Mouse (Mus musculus): Measurements from ENCODE around the gene Anxa8. TPM values are rescaled to one million over a fixed set of nuclear protein-coding genes. Genes with fewer than 3 reads are reported as not detected.

Anxa8 gene
- not detected in 2 replicates for total RNA-seq (2014; fragmentation: Nextera tagmentation)
- total RNA-seq (2017) = not detected in 2 replicates

DNA sequence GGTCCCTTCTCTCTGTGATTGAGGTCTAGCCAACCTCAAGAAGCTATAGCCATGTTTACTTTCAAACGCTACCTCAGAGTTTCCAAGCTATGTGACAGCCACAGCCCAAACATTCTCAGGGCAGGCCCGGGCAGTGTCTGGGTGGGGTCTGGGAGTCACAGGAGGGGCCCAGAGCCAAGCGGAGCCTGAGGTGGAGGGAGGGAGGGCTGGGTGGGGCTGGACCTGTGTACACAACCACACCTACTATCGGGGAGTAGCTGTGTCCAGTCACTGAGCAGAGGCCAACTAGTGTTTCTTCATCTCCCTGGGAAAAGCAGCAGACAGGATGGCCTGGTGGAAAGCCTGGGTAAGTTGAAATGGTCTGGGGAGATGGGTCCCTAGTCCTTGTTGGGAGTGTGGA is at the start of gene Anxa8:
Gene Anxa8 (plus strand): TSS at position 251 of the 400 bp plus-strand sequence.
- no peak for ATAC-seq (replicated peaks; ENCODE audit: low FRiP score, low TSS enrichment, poor library complexity, severe bottlenecking)

DNA sequence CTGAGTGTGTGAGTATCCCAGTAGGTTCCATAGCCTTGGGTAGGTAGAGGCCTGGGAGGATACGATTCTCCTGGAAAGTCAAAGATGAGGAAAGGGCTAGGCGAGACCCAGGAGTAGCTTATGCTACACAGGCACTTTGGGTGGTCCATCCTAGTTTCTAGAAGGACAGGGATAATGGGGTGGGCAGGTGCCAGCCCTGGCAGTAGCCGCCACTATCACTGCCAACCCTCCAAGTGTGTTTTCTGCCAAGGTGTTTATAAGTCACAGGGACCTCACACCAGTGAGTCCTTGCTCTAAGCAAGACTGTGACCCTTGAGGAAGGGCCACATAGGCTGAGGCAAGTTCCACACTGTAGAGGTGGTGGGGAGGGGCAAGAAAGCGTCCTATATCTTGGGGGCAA is 44.5 kb upstream of the Anxa8 start:
- no peak for ATAC-seq (replicated peaks; ENCODE audit: low FRiP score, low TSS enrichment, poor library complexity, severe bottlenecking)

DNA sequence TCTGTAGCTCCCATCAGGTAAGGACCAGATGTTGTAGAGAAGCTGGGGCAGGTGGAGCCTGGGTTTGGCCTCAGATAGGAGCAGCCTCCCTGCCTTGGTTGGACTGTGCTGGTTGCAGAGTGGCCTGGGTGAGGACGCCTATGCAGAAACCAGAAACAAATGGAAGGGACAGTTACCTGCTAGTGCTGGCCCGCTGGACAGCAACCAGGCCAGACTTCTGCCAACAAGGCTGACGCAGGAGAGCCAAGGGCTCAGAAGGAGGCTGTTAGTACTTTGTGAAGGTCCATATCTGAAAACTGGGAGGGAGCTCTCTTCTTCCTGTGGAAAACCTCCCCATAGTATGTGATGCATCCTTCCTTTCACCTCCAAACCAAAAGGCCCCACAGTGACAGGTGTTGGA is 42.4 kb upstream of the Anxa8 start:
- no peak for ATAC-seq (replicated peaks; ENCODE audit: low FRiP score, low TSS enrichment, poor library complexity, severe bottlenecking)

DNA sequence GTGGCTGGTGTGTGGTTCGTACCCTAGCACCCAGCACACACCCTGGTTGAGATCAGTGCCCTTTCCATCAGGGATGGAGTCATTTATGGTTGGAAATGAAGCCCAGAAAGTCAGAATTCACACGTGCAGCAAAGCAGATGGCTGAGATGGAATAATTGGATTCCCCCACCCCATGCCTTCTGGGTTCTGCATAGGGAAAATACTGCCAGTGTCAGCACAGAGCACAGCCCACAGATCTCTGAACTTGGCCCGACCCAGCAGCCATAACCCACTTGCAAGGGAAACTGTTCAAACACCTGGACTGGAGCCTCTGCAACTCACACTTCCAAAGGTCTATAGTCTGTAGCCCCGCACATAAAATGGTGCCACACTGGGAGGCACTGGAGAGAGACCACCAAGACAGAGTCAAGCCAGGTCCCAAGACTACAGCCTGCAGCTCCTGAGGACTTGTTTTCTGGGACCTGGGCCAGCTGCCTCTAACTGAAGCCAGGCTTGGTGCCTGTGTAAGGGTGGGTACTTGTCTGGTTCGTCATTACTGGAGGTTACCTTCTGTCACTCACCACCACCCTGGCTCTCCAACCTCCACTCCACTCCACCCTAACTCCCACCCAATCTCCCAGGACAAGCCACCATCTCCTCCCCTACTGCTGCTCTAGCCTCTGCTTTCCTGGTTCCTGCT is 35.5 kb upstream of the Anxa8 start:
- ATAC-seq (replicated peaks; ENCODE audit: low FRiP score, low TSS enrichment, poor library complexity, severe bottlenecking) = no peak

DNA sequence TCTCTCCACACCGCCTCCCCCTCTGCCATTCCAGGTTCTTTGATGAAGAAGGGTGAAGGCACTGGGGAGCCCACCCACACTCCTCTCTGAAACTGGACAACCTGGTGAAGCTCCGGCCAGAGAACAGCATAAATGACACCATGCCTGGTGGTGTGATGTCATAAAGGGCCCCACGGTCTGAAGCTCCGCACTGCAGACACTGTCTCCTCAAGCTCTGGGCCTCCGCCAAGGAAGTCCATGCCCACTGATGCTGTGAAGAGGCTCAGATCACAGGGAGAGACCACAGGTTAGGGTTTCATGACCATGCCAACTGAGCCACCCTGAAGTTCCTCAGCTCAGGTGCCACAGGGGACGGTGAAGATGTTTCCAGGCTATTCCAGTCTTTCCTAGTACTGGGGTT is 33.3 kb upstream of the Anxa8 start, which contains the start of gene Antxrl:
Gene Antxrl (plus strand): TSS at position 192 of the 400 bp plus-strand sequence.
- ATAC-seq (replicated peaks; ENCODE audit: low FRiP score, low TSS enrichment, poor library complexity, severe bottlenecking) = no peak

DNA sequence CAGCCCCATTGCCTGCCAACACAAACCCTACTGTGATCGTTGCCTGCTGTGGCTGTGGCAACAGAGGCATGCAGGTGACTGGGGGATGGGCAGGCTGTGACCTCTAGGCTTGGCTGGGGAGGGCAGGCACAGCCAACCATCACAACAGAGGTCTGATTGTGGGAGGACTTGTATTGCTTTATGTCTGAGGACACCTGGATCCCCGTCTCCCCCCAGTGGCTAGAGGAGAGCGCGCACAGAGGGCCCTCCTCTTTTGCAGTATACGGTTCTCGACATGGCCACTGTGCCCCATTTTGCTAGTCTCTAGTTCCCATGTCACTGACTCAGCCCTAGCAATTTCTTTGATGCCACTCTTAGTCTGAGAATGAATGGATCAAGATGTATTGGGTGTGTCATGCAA is 14.1 kb upstream of the Anxa8 start:
- ATAC-seq (replicated peaks; ENCODE audit: low FRiP score, low TSS enrichment, poor library complexity, severe bottlenecking) = no peak

DNA sequence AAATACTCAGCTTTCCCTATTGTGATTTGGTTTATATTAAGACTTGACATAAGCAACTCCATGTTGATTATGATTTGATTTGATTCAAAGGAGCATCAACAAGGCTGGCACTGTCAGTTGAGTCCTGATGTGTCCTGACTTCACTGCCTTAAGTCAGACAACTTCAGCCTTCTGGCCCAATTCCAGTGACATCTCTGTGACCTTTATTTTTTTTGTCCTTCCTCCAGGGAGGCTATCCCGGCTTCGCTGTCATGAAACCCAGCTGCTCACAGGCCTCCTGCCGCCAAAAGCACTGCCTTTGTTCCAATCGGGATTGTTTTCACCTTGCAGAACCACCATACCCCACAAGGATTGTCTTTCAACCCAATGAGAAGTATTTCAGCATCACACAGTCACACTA is 10.4 kb upstream of the Anxa8 start:
- ATAC-seq (replicated peaks; ENCODE audit: low FRiP score, low TSS enrichment, poor library complexity, severe bottlenecking) = no peak

DNA sequence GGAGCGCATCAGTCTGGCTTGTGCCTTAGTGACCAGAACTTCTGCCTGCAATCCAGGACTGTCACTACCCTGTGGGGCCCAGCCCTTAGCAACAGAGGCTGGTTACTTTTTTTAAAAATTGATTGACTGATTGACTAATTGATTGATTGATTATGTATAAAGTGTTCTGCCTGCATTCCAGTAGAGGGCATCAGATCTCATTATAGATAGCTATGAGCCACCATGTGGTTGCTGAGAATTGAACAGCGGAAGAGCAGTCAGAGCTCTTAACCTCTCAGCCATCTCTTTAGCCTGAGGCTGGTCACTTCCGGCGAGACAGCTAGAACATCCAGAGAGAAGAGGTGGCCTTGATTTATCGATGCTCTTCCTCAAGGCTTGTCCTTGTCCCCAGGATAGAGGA is 8.6 kb upstream of the Anxa8 start:
- no peak for ATAC-seq (replicated peaks; ENCODE audit: low FRiP score, low TSS enrichment, poor library complexity, severe bottlenecking)

DNA sequence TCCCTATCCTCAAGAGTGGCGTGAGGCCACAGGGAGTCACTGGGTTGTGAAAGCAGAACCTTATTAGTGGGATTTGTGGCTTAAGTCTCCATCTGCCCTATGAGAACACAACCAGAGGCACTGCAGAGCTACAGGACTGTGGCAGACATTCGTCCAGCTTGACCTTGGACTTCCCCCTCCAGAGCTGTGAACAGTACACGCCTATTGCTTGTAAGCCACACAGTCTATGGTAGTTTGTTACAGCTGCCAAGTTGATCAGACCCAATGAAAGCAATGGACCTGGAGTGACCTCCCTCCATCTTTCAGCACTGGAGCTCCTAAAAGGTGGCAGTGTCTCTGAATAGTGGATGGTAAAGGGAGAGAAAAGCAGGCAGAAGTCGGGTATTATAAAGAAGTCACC is 7.5 kb upstream of the Anxa8 start:
- ATAC-seq (replicated peaks; ENCODE audit: low FRiP score, low TSS enrichment, poor library complexity, severe bottlenecking) = no peak

DNA sequence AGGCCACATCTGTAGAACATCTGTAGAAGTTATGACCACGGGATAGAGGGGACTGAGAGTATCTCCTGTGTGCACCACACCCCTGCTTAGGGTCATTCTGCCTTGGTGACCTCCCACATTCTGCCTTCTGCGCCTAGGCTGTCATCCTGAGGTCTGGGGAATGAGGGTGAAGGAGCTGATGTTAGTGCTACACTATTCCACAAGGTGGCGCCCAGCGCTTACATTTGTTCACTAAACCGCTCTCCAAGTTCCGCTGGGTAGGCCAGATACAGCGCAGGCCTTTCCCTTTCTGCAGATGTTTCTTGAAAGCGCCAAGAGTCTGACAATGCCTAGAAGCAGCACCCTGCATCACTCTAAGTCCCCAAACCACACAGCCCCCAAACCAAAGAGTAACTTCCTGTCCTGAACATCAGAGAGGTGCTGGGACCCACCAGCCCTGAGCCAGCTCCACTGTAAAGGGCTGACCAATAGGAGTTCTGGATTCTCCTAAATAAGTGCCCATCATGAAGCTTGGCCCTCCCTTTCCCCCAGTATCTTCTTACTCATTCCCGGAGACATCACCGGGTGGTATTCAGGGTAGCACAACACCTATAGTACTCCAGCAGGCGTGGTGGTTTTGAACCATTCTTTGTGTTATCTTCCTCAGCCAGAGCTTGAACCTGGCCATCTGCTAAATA is 5.3 kb upstream of the Anxa8 start:
- ATAC-seq (replicated peaks; ENCODE audit: low FRiP score, low TSS enrichment, poor library complexity, severe bottlenecking) = peak; percentile 73

DNA sequence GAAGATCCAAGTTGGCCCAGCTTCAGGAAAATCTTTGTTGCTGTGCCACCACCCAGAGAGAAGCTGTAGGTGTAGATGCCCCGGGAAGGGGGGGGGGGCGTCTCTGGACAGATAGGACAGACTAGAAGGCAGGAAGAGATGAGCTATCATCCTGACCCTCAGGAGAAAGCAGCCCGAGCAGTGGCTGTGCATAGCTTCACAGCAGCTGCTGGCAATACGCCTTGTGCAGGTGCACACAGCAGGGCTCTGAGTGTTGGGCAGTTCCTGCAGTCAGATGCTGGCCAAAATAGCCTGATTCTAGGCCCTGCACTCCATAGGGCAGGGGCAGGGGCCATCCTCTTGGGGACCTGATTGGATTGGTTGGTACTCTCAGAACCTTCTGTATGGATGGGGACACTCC is 1.0 kb downstream of the Anxa8 start:
- no peak for ATAC-seq (replicated peaks; ENCODE audit: low FRiP score, low TSS enrichment, poor library complexity, severe bottlenecking)

DNA sequence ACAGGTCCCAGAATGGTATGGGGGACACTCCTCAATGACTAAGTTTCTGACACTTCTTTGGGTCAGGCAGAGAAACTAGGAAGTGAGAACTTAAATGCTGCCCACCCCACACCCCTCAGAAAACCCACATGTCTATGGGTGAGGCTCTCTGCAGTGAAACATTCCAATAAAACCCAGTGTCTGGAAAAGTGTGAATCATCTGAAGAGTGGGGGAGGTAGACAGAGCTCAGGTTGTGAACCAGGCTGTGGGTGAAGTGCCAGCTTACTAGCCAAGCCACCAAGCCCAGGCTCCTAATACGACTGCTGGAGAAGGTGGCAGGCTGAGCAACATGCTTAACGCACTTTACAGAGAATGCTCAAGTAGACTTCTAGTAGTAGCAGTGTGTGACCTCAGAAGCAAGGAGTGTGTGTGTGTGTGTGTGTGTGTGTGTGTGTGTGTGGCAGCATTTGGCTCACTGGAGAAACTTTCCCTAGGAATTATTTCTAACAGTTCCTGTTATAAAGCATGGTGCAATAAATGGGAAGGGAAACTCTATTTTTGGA is 2.1 kb downstream of the Anxa8 start:
- ATAC-seq (replicated peaks; ENCODE audit: low FRiP score, low TSS enrichment, poor library complexity, severe bottlenecking) = no peak

DNA sequence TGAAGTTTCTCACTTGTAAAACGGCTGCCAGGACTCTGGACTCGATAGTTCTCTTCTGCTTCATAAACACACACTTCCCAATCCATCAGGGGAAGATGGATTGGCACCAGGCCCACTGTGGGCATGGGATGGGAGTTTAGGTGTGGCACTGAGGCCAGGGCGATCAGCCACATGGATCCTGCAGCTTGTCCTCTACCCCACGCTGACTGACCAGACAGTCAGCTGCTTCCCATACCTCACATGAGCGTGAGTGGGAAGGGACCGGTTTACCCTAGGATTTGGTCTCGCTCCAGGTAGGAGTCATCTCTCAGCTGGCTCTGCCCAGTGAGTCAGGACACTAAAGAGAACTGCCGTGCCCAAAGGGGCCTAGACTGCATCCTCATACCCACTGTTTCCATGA is 4.0 kb downstream of the Anxa8 start:
- no peak for ATAC-seq (replicated peaks; ENCODE audit: low FRiP score, low TSS enrichment, poor library complexity, severe bottlenecking)

DNA sequence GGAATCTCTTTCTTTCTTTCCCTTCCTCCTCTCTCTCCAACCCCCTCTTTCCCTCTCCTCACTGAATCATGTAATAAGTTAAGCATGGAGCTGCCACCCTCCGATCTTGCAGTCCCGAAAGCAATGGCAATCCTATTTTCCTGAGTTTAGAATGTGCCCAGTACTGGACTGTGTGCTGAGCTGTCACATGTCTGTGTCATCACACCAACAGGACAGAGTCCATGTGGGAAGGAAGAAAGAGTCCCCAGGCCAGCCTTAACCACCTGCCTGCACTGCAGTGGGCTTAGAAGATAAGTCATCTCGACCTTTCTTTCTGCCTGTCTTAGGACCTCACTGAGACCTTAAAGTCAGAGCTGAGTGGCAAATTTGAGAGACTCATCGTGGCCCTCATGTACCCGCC is 5.7 kb downstream of the Anxa8 start:
- no peak for ATAC-seq (replicated peaks; ENCODE audit: low FRiP score, low TSS enrichment, poor library complexity, severe bottlenecking)

DNA sequence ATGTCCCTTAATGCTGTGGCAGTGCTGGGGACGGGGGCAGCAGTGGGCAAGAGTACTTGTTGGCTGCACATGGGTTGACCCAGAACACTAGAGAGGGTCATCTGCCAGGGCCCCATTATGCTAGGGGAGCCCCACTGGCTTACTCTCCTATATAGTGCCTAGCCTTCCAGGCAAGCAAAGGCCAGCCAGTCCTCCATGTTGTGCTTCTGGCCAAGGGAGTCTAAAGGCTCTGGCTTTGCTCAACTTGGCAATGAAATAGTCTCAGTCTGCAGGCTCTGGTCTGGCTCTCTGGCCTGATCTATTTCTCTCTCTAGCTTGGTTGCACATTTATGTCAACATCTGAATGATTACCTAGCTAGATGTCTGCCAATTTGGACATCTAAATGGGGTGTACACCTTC is 7.1 kb downstream of the Anxa8 start:
- ATAC-seq (replicated peaks; ENCODE audit: low FRiP score, low TSS enrichment, poor library complexity, severe bottlenecking) = no peak

DNA sequence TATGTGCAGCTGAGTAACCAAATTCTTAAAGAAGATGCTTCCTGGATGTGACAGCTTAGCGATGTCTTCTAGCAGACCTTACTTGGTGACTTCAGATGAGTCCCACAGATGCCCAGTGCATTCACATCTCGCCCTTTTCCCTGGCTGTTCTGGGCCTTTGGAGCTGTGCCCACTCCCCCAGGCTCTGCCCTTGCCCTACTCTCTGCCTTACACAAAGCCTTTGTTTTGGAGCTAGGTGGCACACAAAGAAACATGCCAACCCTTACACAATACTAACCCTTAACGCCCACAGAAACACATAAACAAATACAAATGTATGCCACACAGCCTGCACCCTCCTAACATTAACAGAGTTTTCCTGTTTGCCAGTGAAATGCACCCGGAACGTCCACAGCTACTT is 10.4 kb downstream of the Anxa8 start:
- ATAC-seq (replicated peaks; ENCODE audit: low FRiP score, low TSS enrichment, poor library complexity, severe bottlenecking) = no peak

DNA sequence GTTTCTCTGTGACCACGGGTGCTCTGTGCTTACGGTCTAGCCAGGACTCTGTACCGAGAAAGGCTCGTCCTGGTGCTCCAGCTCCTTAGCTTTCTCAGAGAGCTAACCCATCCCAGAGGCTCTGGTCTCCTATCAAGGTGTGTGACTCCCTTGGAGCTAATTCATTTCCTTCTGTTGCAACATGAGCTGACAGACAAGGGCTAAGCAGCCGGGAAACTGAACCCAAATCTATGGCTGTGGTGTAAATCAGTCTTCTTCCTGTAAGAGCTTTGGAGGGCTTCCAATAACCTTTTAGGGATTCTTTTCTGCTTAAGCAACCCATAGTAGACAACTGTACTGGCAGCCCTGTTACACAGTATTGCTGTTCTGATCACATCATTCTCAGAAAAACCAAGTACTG is 16.8 kb downstream of the Anxa8 start, which contains the start of gene A630023A22Rik:
Gene A630023A22Rik (minus strand): TSS at position 154 of the 400 bp plus-strand sequence.
- ATAC-seq (replicated peaks; ENCODE audit: low FRiP score, low TSS enrichment, poor library complexity, severe bottlenecking) = no peak

DNA sequence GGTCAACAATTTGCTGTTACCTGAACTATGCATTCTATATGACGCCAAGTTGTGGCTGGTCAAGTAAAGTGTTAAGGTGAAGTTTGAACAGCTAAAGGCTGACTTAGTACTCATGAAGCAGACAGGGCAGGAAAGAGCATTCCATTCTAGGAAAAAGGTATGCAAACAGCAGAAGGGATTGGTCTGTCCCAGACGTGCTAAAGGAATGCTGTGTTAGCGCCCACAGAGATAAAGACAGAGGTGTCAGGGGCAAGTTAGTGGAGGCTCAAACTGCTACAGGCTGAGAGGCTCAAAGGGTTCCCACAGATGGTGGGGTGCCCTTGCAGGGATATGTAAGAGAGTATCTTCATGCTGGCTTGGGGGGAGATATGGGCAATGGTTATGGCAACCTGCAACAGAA is 18.1 kb downstream of the Anxa8 start:
- ATAC-seq (replicated peaks; ENCODE audit: low FRiP score, low TSS enrichment, poor library complexity, severe bottlenecking) = no peak

DNA sequence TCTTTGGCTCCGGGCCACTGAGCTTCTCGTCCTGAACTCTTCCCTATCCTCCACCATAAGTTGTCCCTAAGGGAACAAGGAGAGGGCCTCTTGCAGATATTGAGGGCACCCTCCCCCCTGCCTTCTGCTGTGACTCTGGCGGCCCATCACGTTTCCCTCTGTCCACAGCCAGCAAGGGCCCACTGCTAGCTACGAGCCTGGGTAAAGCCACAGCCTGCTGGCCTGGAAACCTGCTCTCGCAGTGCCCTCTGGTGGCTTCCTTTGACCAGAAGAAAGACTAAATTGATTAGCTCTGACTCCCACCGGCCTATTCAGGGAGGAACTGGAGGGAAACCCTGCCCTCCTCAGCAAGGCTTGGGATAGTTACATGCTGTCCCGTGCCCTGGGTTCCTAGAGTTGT is 19.1 kb downstream of the Anxa8 start:
- peak; percentile 57; the same call in 1 of the 2 replicates for ATAC-seq (replicated peaks; ENCODE audit: low FRiP score, low TSS enrichment, poor library complexity, severe bottlenecking)

DNA sequence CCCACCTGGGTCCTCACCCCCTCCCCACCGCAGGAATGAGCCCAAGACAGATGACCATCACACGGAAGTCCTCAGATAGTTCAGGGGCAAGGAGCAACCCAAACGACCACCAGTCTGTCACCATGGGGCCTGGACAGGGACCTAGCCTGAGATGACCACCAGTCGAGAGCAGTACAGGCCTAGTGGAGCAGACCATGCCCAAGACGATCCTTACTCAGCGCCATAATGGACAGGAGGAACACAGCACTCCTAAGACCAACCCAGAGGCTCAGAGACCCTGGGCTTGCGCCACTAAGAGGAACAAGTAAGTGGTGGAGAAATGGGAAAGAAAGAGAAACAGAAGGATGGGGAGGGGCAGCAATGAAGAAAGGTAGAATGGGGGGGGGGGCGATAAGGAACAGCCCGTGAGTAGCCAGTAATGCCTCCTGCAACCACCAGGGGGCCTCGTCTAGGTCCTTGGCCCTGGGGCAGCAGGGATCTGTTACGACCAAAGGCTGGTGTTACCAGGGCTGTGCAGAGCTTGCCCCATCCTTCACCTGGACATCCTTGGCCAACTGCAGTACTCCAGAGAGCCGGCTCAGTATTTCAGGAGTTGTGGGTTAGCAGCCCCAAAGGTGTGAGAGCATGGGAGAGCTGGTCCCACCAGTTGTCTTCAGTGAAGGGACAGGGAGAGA is 20.7 kb downstream of the Anxa8 start:
- ATAC-seq (replicated peaks; ENCODE audit: low FRiP score, low TSS enrichment, poor library complexity, severe bottlenecking) = peak; percentile 67; the same call in 1 of the 2 replicates
